ENCODE assay signal across 9 mouse cellular contexts in genomic region chr10:40583584-40584255, GRCm38 (mm10). TPM values are rescaled to one million over a fixed set of nuclear protein-coding genes. Genes with fewer than 3 reads are reported as not detected.
DNase-seq lines count a peak whose midpoint lies in the region; ATAC-seq and TF ChIP-seq lines count a peak whose summit lies in the region.
"Had no signal": no experiment of that assay in that cellular context is flagged by ENCODE, and none has a peak within 500 bp of the region (broad histone marks: within the 10 kb centered on the region; RNA-seq: fewer than 3 reads in every experiment).

No protein-coding gene starts in this region.

- no peaks in the 10 kb centered on the region for H3K4me1 ChIP-seq in forebrain, postnatal 0 days (ENCODE audit: insufficient read depth)
- no peaks in the 10 kb centered on the region for H3K4me1 ChIP-seq in forebrain, embryonic 13.5 days
- no peaks in the 10 kb centered on the region for H3K4me1 ChIP-seq in lung, postnatal 0 days (ENCODE audit: insufficient read depth, low read depth, low read length)
- H3K4me1 ChIP-seq in lung, adult 2 months (ENCODE audit: control insufficient read depth, insufficient read depth, low read length), result no peaks in the 10 kb centered on the region
- H3K4me1 ChIP-seq in hindbrain, embryonic 13.5 days (replicated peaks), result no peaks in the 10 kb centered on the region

- H3K9me3 ChIP-seq in forebrain, postnatal 0 days (ENCODE audit: low read length), result no peaks in the 10 kb centered on the region
- H3K9me3 ChIP-seq in forebrain, embryonic 13.5 days (replicated peaks), result no peaks in the 10 kb centered on the region
- no peaks in the 10 kb centered on the region for H3K9me3 ChIP-seq in lung, postnatal 0 days (ENCODE audit: low read length)
- H3K9me3 ChIP-seq in hindbrain, embryonic 13.5 days, result peaks cover 3% of the 10 kb centered on the region; the same call in 1 of the 2 replicates

- no peak overlapping the region for H3K27ac ChIP-seq in forebrain, postnatal 0 days (ENCODE audit: low read depth, low read length)
- H3K27ac ChIP-seq in forebrain, embryonic 13.5 days, result no peak overlapping the region
- no peak overlapping the region for H3K27ac ChIP-seq in lung, postnatal 0 days (ENCODE audit: low read length)
- no peak overlapping the region for H3K27ac ChIP-seq in hindbrain, embryonic 13.5 days

- no peaks in the 10 kb centered on the region for H3K36me3 ChIP-seq in forebrain, postnatal 0 days (ENCODE audit: insufficient read depth)
- H3K36me3 ChIP-seq in forebrain, embryonic 13.5 days (ENCODE audit: poor library complexity, severe bottlenecking), result no peaks in the 10 kb centered on the region
- no peaks in the 10 kb centered on the region for H3K36me3 ChIP-seq in lung, postnatal 0 days (ENCODE audit: insufficient read depth, low read length)
- no peaks in the 10 kb centered on the region for H3K36me3 ChIP-seq in hindbrain, embryonic 13.5 days

- no peak for TF ChIP-seq EP300 in lung, postnatal 0 days (IDR thresholded peaks at IDR 0.05)

- peak; percentile 58 for TF ChIP-seq CTCF in forebrain, postnatal 0 days (IDR thresholded peaks at IDR 0.05; ENCODE audit: low read depth)
- TF ChIP-seq CTCF in lung, postnatal 0 days (IDR thresholded peaks at IDR 0.05), result peak; percentile 36; the same call in 1 of the 2 replicates
- TF ChIP-seq CTCF in lung, adult 2 months (IDR thresholded peaks at IDR 0.05; ENCODE audit: insufficient read depth, low read length), result no peak

- 83% methylated on average over 8 of the region's 8 CpGs for whole genome bisulfite sequencing in forebrain, postnatal 0 days
- 84% methylated on average over 8 of the region's 8 CpGs for WGBS in forebrain, embryonic 13.5 days
- WGBS in lung, postnatal 0 days, result 78% methylated on average over 8 of the region's 8 CpGs
- 70% methylated on average over 8 of the region's 8 CpGs for WGBS in lung, adult 2 months
- 86% methylated on average over 8 of the region's 8 CpGs for WGBS in hindbrain, embryonic 13.5 days

- no peak overlapping the region for H3K4me3 ChIP-seq in forebrain, postnatal 0 days (ENCODE audit: low read depth, low read length)
- H3K4me3 ChIP-seq in forebrain, embryonic 13.5 days, result no peak overlapping the region
- no peak overlapping the region for H3K4me3 ChIP-seq in lung, postnatal 0 days (ENCODE audit: low read depth, low read length)
- no peak overlapping the region for H3K4me3 ChIP-seq in lung, adult 2 months (replicated peaks; ENCODE audit: extremely low read depth, low read depth, low read length)
- no peak overlapping the region for H3K4me3 ChIP-seq in hindbrain, embryonic 13.5 days

- H3K9ac ChIP-seq in forebrain, postnatal 0 days, result no peak overlapping the region
- H3K9ac ChIP-seq in forebrain, embryonic 13.5 days, result no peak overlapping the region
- H3K9ac ChIP-seq in lung, postnatal 0 days (replicated peaks; ENCODE audit: low read depth), result no peak overlapping the region
- no peak overlapping the region for H3K9ac ChIP-seq in hindbrain, embryonic 13.5 days

- H3K27me3 ChIP-seq in forebrain, postnatal 0 days (ENCODE audit: insufficient read depth, low read length), result no peaks in the 10 kb centered on the region
- H3K27me3 ChIP-seq in forebrain, embryonic 13.5 days, result no peaks in the 10 kb centered on the region
- no peaks in the 10 kb centered on the region for H3K27me3 ChIP-seq in lung, postnatal 0 days (replicated peaks; ENCODE audit: insufficient read depth, low read length)
- no peaks in the 10 kb centered on the region for H3K27me3 ChIP-seq in hindbrain, embryonic 13.5 days

- ATAC-seq in forebrain, postnatal 0 days, result no peak
- no peak for ATAC-seq in forebrain, embryonic 13.5 days
- no peak for ATAC-seq in lung, postnatal 0 days
- ATAC-seq in hindbrain, embryonic 13.5 days (ENCODE audit: low FRiP score), result no peak

- no peak for TF ChIP-seq POLR2A in lung, adult 2 months (IDR thresholded peaks at IDR 0.05; ENCODE audit: borderline replicate concordance, extremely low read depth, low read depth, low read length)

- peak; percentile 22 for DNase-seq in forebrain, postnatal 0 days
- DNase-seq in lung, postnatal 0 days (ENCODE audit: low spot score), result no peak
- no peak for DNase-seq in lung, adult 2 months
- peak; percentile 13 for DNase-seq in T-cell, adult 2 months (ENCODE audit: low spot score)
- DNase-seq in kidney, postnatal 4 days, result peak; percentile 57 to 59
- no peak for DNase-seq in ovary, postnatal 10 days (ENCODE audit: low spot score)

- no peak overlapping the region for H3K4me2 ChIP-seq in forebrain, postnatal 0 days (ENCODE audit: low read depth)
- H3K4me2 ChIP-seq in forebrain, embryonic 13.5 days, result no peak overlapping the region
- no peak overlapping the region for H3K4me2 ChIP-seq in lung, postnatal 0 days (replicated peaks; ENCODE audit: low read depth, low read length)
- H3K4me2 ChIP-seq in hindbrain, embryonic 13.5 days, result no peak overlapping the region

RNA-seq across cellular contexts. Expression of gene Slc22a16, which starts 13.6 kb away (rescaled TPM):
- not detected in 2 replicates for total RNA-seq in forebrain, postnatal 0 days (2014; rRNA removed)
- polyA plus RNA-seq in forebrain, postnatal 0 days (2015; fragmentation: Nextera tagmentation; extraction: Ambion mirVana), result not detected in 2 replicates
- not detected in 2 replicates for polyA plus RNA-seq in forebrain, embryonic 13.5 days (2015; fragmentation: Nextera tagmentation; extraction: Ambion mirVana)
- not detected in 2 replicates for polyA plus RNA-seq in lung, postnatal 0 days (2015; fragmentation: Nextera tagmentation; extraction: Ambion mirVana)
- not detected in 2 replicates for polyA plus RNA-seq in lung, adult 2 months (2012; rRNA removed)
- polyA plus RNA-seq in hindbrain, embryonic 13.5 days (2015; fragmentation: Nextera tagmentation; extraction: Ambion mirVana), result not detected in 2 replicates
- total RNA-seq: heart, postnatal 14 days had no signal

RNA-seq across cellular contexts. Expression of gene Ddo, which starts 46.1 kb away (rescaled TPM):
- total RNA-seq in forebrain, postnatal 0 days (2014; rRNA removed), result 1.9 and 3.7 TPM in 2 replicates
- polyA plus RNA-seq in forebrain, postnatal 0 days (2015; fragmentation: Nextera tagmentation; extraction: Ambion mirVana), result 1.2 and 3.1 TPM in 2 replicates
- polyA plus RNA-seq in forebrain, embryonic 13.5 days (2015; fragmentation: Nextera tagmentation; extraction: Ambion mirVana), result 0.25 and 0.44 TPM in 2 replicates
- polyA plus RNA-seq in lung, postnatal 0 days (2015; fragmentation: Nextera tagmentation; extraction: Ambion mirVana), result 5.0 and 5.5 TPM in 2 replicates
- 9.1 and 11.3 TPM in 2 replicates for polyA plus RNA-seq in lung, adult 2 months (2012; rRNA removed)
- polyA plus RNA-seq in hindbrain, embryonic 13.5 days (2015; fragmentation: Nextera tagmentation; extraction: Ambion mirVana), result 0.69 and 1.5 TPM in 2 replicates

Comparison
In these comparisons a context has a peak if more than half of its experiments do, and no peak if none do; other contexts are left out.
1. DNase-seq: peak in forebrain, postnatal 0 days (single experiment), T-cell, adult 2 months (single experiment) and kidney, postnatal 4 days (2 of 2); none in lung, postnatal 0 days (single experiment), lung, adult 2 months (single experiment) and ovary, postnatal 10 days (single experiment).